Mouse (Mus musculus) ES-Bruce4 (cell line): ENCODE results near the gene Pnmal1.

Source experiments
- CTCF ChIP-seq: IDR thresholded peaks from one replicate; pipeline ENCODE4 v1.8.1; 2011; ENCODE audit warnings: low read depth, low read length
- POLR2A ChIP-seq: IDR thresholded peaks from one replicate; pipeline ENCODE4 v1.8.1; 2011; ENCODE audit warnings: low read length; ENCODE audit not compliant: insufficient read depth

DNA sequence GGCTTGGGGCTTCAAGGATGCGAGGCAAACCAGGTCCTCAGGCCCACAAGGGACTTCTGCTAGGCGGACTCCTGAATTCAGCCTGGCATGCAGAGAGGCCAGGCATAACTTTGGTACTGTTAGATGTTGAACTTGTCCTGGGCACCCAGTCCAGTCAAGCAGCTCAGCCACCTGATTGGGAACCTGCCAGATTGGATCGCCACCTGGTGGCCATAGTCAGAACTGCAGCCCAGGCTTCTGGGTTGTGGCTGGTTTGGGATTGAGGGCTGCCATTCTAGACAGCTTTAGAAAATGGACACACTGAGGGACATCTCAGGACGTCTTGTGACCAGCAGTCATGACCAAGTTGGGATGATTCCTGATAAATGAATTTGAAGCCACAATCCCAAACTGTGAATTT, 40.2 kb downstream of the Pnmal1 start:
- no peak for TF ChIP-seq POLR2A
- TF ChIP-seq CTCF: peak; percentile 95
